Mouse (Mus musculus) ES-Bruce4 (cell line): ENCODE measurements around the gene Zfp687. TPM values are rescaled to one million over a fixed set of nuclear protein-coding genes. Genes with fewer than 3 reads are reported as not detected.

Experiments used
- H3K27ac ChIP-seq: 2 replicates; pipeline ENCODE4 v1.5.1; 2012; ENCODE audit warnings: low read length, inconsistent platforms; ENCODE audit not compliant: insufficient read depth
- H3K27me3 ChIP-seq: 2 replicates; pipeline ENCODE4 v1.6.1; 2012; ENCODE audit warnings: mild to moderate bottlenecking, low read length, inconsistent platforms; ENCODE audit not compliant: control insufficient read depth, poor library complexity, insufficient read depth, severe bottlenecking
- H3K36me3 ChIP-seq: 2 replicates; pipeline ENCODE4 v1.6.1; 2012; ENCODE audit warnings: inconsistent platforms, mild to moderate bottlenecking, low read length, moderate library complexity; ENCODE audit not compliant: control insufficient read depth, poor library complexity, insufficient read depth, severe bottlenecking
- H3K4me1 ChIP-seq: one replicate; pipeline ENCODE4 v1.8.1; 2011; ENCODE audit warnings: low read length; ENCODE audit not compliant: control insufficient read depth, insufficient read depth
- H3K4me3 ChIP-seq: 2 replicates; pipeline ENCODE4 v1.5.1; 2011; ENCODE audit warnings: low read depth, mild to moderate bottlenecking, low read length
- H3K9ac ChIP-seq: 2 replicates; pipeline ENCODE4 v1.6.1; 2012; ENCODE audit warnings: low read depth, mild to moderate bottlenecking, inconsistent platforms; ENCODE audit not compliant: poor library complexity, severe bottlenecking
- H3K9me3 ChIP-seq: replicated peaks from 2 replicates; pipeline ENCODE4 v1.6.1; 2012; ENCODE audit warnings: mild to moderate bottlenecking, low read length, inconsistent platforms; ENCODE audit not compliant: control insufficient read depth, poor library complexity, insufficient read depth, severe bottlenecking
- CTCF ChIP-seq: IDR thresholded peaks from one replicate; pipeline ENCODE4 v1.8.1; 2011; ENCODE audit warnings: low read depth, low read length
- EP300 ChIP-seq: IDR thresholded peaks from 2 replicates; pipeline ENCODE4 v1.6.1; 2011; ENCODE audit warnings: low read depth, low read length; ENCODE audit not compliant: insufficient read depth
- POLR2A ChIP-seq: IDR thresholded peaks from one replicate; pipeline ENCODE4 v1.8.1; 2011; ENCODE audit warnings: low read length; ENCODE audit not compliant: insufficient read depth
- polyA plus RNA-seq: library from polyadenylated mRNA; stranded (reverse); fragments of >200 nt; gene quantifications from 2 replicates; pipeline ENCODE4 v1.2.4, GENCODE M21; 2011; ENCODE audit warnings: low read depth; ENCODE audit not compliant: missing spikeins, insufficient read depth, insufficient read length

Zfp687 gene
- polyA plus RNA-seq, 1 experiment = 56.5 TPM

GRCm38 (mm10) chr3:94964989-94965388, 50.3 kb downstream of the Zfp687 start:
- H3K9ac ChIP-seq = no peak overlapping the region
- TF ChIP-seq EP300 (no peak), POLR2A (no peak), CTCF (no peak)

DNA sequence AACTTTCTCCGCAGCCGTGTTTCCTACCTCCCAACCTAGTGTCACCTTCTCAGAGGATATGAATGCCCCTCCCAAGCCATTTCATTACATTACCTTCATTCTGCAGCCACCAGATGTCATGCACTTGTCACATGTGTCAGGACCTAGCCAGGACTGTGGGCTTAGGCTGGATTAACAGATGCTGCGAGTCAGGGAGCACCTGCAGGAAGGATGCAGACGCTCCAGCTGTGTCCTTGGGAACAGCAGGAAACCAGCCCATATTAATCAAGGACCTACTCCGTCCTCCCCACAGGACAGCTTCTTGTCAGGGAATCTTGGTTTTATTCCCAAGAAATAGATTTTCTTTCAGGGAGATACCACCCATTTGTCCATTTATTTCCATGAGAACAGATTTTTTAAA, 54.9 kb downstream of the Zfp687 start:
- Histone ChIP-seq H3K9ac (no peak overlapping the region), H3K27me3 (no peaks in the 10 kb centered on the region), H3K4me3 (no peak overlapping the region), H3K36me3 (peaks cover 31% of the 10 kb centered on the region), H3K9me3 (no peaks in the 10 kb centered on the region), H3K4me1 (peaks cover 3% of the 10 kb centered on the region), H3K27ac (peak overlapping the region; percentile 73)
- TF ChIP-seq POLR2A = no peak
- peak; percentile 62; the same call in 1 of the 2 replicates for TF ChIP-seq EP300

More at GRCm38 (mm10) chr3:94964989-94965388, 50.3 kb downstream of the Zfp687 start:
- Histone ChIP-seq H3K36me3 (no peaks in the 10 kb centered on the region), H3K4me1 (peaks cover 3% of the 10 kb centered on the region), H3K27me3 (no peaks in the 10 kb centered on the region), H3K27ac (no peak overlapping the region), H3K4me3 (no peak overlapping the region), H3K9me3 (no peaks in the 10 kb centered on the region)

GRCm38 (mm10) chr3:94959871-94960270, 55.4 kb downstream of the Zfp687 start:
- Histone ChIP-seq H3K4me1 (peaks cover 3% of the 10 kb centered on the region), H3K27me3 (no peaks in the 10 kb centered on the region), H3K27ac (peak overlapping the region; percentile 73), H3K36me3 (peaks cover 31% of the 10 kb centered on the region), H3K4me3 (no peak overlapping the region), H3K9me3 (no peaks in the 10 kb centered on the region), H3K9ac (no peak overlapping the region)
- peak; percentile 79; the same call in 1 of the 2 replicates for TF ChIP-seq EP300
- TF ChIP-seq CTCF = no peak
- no peak for TF ChIP-seq POLR2A

DNA sequence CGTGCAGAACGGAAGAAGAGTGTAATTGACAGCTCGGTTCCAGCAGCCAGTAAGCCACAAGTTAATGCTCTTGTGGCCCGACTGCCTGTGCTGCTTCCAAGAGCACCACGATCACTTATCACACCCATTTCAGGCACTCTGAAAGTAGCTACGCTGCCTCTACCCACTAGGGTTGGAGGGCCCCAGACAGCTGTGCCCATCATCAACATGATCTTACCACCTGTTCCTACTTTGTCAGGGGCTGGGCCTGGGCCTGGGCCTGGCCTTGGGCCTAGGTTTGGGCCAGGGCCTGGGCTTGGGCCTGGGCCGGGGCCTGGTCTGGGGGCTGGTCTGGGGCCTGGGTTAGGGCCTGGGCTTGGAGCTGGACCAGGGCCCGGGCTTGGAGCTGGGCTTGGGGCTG, 57.0 kb downstream of the Zfp687 start:
- Histone ChIP-seq H3K36me3 (peaks cover 31% of the 10 kb centered on the region), H3K27me3 (no peaks in the 10 kb centered on the region), H3K9ac (no peak overlapping the region), H3K9me3 (no peaks in the 10 kb centered on the region), H3K4me1 (peaks cover 3% of the 10 kb centered on the region), H3K4me3 (no peak overlapping the region), H3K27ac (no peak overlapping the region)
- TF ChIP-seq EP300 (no peak), CTCF (no peak)

Other genes with a start within 250 kb of the Zfp687 start
- 65.5 and 69.2 TPM in 2 replicates for gene Cgn, start 229.0 kb downstream of the Zfp687 start, polyA plus RNA-seq
- gene Pogz, start 177.9 kb downstream of the Zfp687 start, polyA plus RNA-seq = 89.2 and 92.6 TPM in 2 replicates
- 331 and 345 TPM in 2 replicates for gene Psmb4, start 128.5 kb downstream of the Zfp687 start, polyA plus RNA-seq
- 0.68 and 1.3 TPM in 2 replicates for gene Selenbp1, start 82.4 kb downstream of the Zfp687 start, polyA plus RNA-seq
- gene Rfx5, start 61.4 kb downstream of the Zfp687 start, polyA plus RNA-seq = 24.8 and 25.1 TPM in 2 replicates
- 11.3 and 12.8 TPM in 2 replicates for gene Pi4kb, start 40.7 kb downstream of the Zfp687 start, polyA plus RNA-seq
- 286 and 316 TPM in 2 replicates for gene Psmd4, start 27.2 kb upstream of the Zfp687 start, polyA plus RNA-seq
- 53.9 and 63.5 TPM in 2 replicates for gene Pip5k1a, start 91.5 kb upstream of the Zfp687 start, polyA plus RNA-seq
- gene Vps72, start 95.6 kb upstream of the Zfp687 start, polyA plus RNA-seq = 78.0 and 83.5 TPM in 2 replicates
- 0.90 TPM in 1 of 2 replicates, not detected in the other for gene Tmod4, start 109.0 kb upstream of the Zfp687 start, polyA plus RNA-seq
- gene Scnm1, start 118.6 kb upstream of the Zfp687 start, polyA plus RNA-seq = 48.5 and 52.1 TPM in 2 replicates
- 4.0 and 5.7 TPM in 2 replicates for gene Lysmd1, start 118.6 kb upstream of the Zfp687 start, polyA plus RNA-seq
- gene Tnfaip8l2, start 126.9 kb upstream of the Zfp687 start, polyA plus RNA-seq = not detected in 2 replicates
- gene Sema6c, start 145.0 kb upstream of the Zfp687 start, polyA plus RNA-seq = 13.3 and 18.8 TPM in 2 replicates
- gene Gabpb2, start 202.5 kb upstream of the Zfp687 start, polyA plus RNA-seq = 39.8 and 49.0 TPM in 2 replicates
- 57.4 and 65.6 TPM in 2 replicates for gene Cdc42se1, start 213.3 kb upstream of the Zfp687 start, polyA plus RNA-seq
- 13.1 and 15.5 TPM in 2 replicates for gene Mllt11, start 216.7 kb upstream of the Zfp687 start, polyA plus RNA-seq
- 1.2 and 2.1 TPM in 2 replicates for gene Gm128, start 226.2 kb upstream of the Zfp687 start, polyA plus RNA-seq
- 4.1 and 4.8 TPM in 2 replicates for gene Bnipl, start 235.7 kb upstream of the Zfp687 start, polyA plus RNA-seq